Mouse (Mus musculus) forebrain, embryonic 13.5 days (tissue): ENCODE data around the gene Terf2. TPM values are rescaled to one million over a fixed set of nuclear protein-coding genes. Genes with fewer than 3 reads are reported as not detected.

Experiments used
- ATAC-seq: fragments of 200-750 bp; cut with Nextera tagmentation; 2 replicates; pipeline ENCODE4 v1.8.0; 2017
- H3K27ac ChIP-seq: fragments of 300-500 bp; sonication (generic); 2 replicates; pipeline ENCODE4 v1.5.1; 2015; ENCODE audit warnings: inconsistent platforms, mild to moderate bottlenecking, moderate library complexity
- H3K27me3 ChIP-seq: fragments of 300-500 bp; sonication (generic); 2 replicates; pipeline ENCODE4 v1.6.1; 2015; ENCODE audit warnings: mild to moderate bottlenecking, inconsistent platforms
- H3K36me3 ChIP-seq: fragments of 300-500 bp; sonication (generic); 2 replicates; pipeline ENCODE4 v1.6.1; 2015; ENCODE audit warnings: mild to moderate bottlenecking, inconsistent platforms; ENCODE audit not compliant: poor library complexity, severe bottlenecking
- H3K4me1 ChIP-seq: fragments of 300-500 bp; sonication (generic); 2 replicates; pipeline ENCODE4 v1.6.1; 2015; ENCODE audit warnings: inconsistent platforms
- H3K4me2 ChIP-seq: fragments of 300-500 bp; sonication (generic); 2 replicates; pipeline ENCODE4 v1.6.1; 2015; ENCODE audit warnings: inconsistent platforms, mild to moderate bottlenecking, moderate library complexity
- H3K4me3 ChIP-seq: fragments of 300-500 bp; sonication (generic); 2 replicates; pipeline ENCODE4 v1.5.1; 2015; ENCODE audit warnings: mild to moderate bottlenecking, inconsistent platforms
- H3K9ac ChIP-seq: fragments of 300-500 bp; sonication (generic); 2 replicates; pipeline ENCODE4 v1.6.1; 2015; ENCODE audit warnings: mild to moderate bottlenecking, inconsistent platforms
- H3K9me3 ChIP-seq: fragments of 300-500 bp; sonication (generic); replicated peaks from 2 replicates; pipeline ENCODE4 v1.6.1; 2016; ENCODE audit warnings: inconsistent platforms
- WGBS: fragments of 180-500 bp; shearing (Covaris S2); methylation state at CpG from one replicate; pipeline ENCODE4 v1.1.7; 2015; 5-methylcytosine and 5-hydroxymethylcytosine counted together
- polyA plus RNA-seq: library from polyadenylated mRNA; unstranded; fragments of >200 nt; fragmentation: Nextera tagmentation; extraction: Ambion mirVana; gene quantifications from 2 replicates; pipeline ENCODE4 v1.2.1, GENCODE M21; 2015

Gene Terf2
- 25.0 and 25.5 TPM in 2 replicates for polyA plus RNA-seq

DNA sequence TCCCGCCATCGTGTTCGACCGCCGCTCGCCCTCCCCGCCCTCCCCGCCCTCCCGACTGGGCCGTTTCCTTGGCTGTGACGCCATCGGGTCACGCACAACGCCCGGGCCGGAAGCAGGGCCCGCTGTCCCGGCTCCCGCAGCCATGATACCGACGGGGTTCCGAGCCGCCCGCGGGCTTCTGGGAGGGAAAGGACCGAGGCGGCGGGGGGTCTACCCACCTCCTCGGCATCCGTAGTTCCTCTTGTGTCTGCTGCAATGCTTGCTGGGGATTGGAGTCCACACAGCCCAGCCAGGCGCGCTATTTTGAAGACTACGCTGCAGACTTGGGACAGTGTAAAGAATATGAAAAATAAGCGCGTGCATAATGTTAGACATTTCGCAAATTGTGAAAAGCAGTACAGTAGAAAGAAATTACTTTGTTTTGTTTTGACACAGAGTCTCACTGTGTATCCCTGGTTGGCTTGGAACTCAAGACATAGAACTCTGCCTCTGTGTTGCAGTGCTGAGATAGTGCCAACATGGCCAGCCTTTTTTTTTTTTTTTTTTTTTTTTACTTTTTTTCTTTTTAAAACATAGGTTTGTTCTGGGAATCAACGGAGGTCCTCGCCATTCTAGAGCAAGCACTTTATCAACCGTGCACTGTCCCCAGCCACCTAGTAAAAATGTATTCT, at the start of gene Terf2:
TSS of gene Terf2 (minus strand) at position 182 of the 671 bp plus-strand sequence.
- H3K4me1 ChIP-seq = peaks cover 25% of the 10 kb centered on the region
- no peaks in the 10 kb centered on the region for H3K9me3 ChIP-seq
- peak within 1 kb of the TSS; percentile 91 for H3K4me3 ChIP-seq
- peak within 1 kb of the TSS; percentile 85 for H3K27ac ChIP-seq
- WGBS = 4% methylated on average over 39 of the region's 39 CpGs
- H3K9ac ChIP-seq = peak within 1 kb of the TSS; percentile 89
- peaks cover 26% of the 10 kb centered on the region for H3K36me3 ChIP-seq
- peak within 1 kb of the TSS; percentile 71 for H3K4me2 ChIP-seq
- ATAC-seq = peak; percentile 98
- no peaks in the 10 kb centered on the region for H3K27me3 ChIP-seq

DNA sequence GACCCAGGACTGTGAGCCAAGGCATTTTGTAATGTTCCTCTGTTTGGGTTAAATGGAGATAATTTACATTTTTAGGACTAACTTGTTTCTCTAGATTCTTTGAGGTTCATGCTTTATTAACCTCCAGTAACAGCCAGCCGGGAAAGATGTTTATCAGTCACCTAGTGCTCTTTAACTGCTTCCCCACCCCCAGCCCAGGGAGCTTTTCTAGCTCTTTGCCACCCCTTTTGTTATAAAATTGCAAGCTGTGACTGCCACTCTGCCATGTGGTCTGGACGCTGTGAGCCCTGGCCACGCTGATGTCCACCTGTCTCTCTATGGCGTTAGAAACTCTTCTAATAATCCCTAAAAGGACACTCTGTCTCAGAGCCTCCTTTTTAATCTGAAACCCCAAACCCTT, 47.2 kb upstream of the Terf2 start:
- WGBS = 41% methylated on average over 4 of the region's 4 CpGs

DNA sequence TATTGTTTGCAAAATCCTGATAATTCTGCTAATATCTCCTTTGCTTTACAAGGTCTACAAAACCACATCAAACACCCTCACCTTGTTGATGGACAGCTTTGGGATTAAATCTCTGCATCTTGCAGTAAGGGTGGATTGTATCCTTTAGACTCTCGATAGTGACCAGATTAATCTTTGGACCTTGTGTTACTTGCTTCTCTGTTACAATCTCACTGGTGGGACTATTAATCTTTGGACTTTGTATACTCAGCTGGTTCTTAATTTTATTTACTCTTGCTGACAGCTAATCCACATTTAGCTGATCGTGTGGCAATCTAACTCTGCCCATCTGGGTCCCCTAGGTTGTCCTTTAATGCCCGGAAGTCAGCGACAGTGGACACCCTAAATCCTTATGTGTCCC, 46.2 kb upstream of the Terf2 start:
- Histone ChIP-seq H3K27me3 (no peaks in the 10 kb centered on the region), H3K4me1 (no peaks in the 10 kb centered on the region), H3K4me3 (no peak overlapping the region), H3K36me3 (no peaks in the 10 kb centered on the region), H3K4me2 (no peak overlapping the region), H3K27ac (no peak overlapping the region), H3K9me3 (no peaks in the 10 kb centered on the region), H3K9ac (no peak overlapping the region)
- WGBS = 92% methylated on average over 4 of the region's 4 CpGs
- ATAC-seq = no peak

More for the DNA sequence above, 47.2 kb upstream of the Terf2 start:
- H3K27me3 ChIP-seq = no peaks in the 10 kb centered on the region
- H3K27ac ChIP-seq = no peak overlapping the region
- ATAC-seq = no peak
- no peaks in the 10 kb centered on the region for H3K4me1 ChIP-seq
- no peaks in the 10 kb centered on the region for H3K36me3 ChIP-seq
- H3K9me3 ChIP-seq = no peaks in the 10 kb centered on the region
- H3K9ac ChIP-seq = no peak overlapping the region
- H3K4me2 ChIP-seq = no peak overlapping the region
- H3K4me3 ChIP-seq = no peak overlapping the region

GRCm38 (mm10) chr8:107139704-107140470, 43.5 kb upstream of the Terf2 start:
- WGBS = 43% methylated on average over 13 of the region's 13 CpGs
- Histone ChIP-seq H3K36me3 (no peaks in the 10 kb centered on the region), H3K9me3 (no peaks in the 10 kb centered on the region), H3K27me3 (no peaks in the 10 kb centered on the region), H3K9ac (no peak overlapping the region), H3K4me3 (no peak overlapping the region), H3K27ac (no peak overlapping the region), H3K4me2 (no peak overlapping the region), H3K4me1 (no peaks in the 10 kb centered on the region)
- no peak for ATAC-seq

DNA sequence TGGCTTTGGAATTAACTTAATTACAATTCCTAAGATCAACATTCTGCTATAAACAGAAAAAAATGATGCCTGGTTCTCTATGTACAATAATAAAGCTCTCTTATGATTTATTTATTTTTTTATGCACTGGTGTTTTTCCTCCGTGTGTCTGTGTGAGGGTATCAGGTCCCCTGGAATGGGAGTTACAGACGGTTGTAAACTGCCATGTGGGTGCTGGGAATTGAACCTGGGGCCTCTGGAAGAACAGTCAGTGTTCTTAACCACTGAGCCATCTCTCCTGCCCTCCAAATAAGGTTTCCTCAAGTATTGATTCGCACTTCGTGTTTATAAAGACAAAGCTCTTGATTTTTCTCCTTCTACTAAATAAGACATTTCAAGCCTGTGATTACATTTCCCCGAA, 42.0 kb upstream of the Terf2 start:
- ATAC-seq = no peak
- H3K4me2 ChIP-seq = no peak overlapping the region
- H3K36me3 ChIP-seq = no peaks in the 10 kb centered on the region
- no peaks in the 10 kb centered on the region for H3K27me3 ChIP-seq
- H3K27ac ChIP-seq = no peak overlapping the region
- H3K4me1 ChIP-seq = no peaks in the 10 kb centered on the region
- 94% methylated on average over 5 of the region's 5 CpGs for WGBS
- H3K9ac ChIP-seq = no peak overlapping the region
- H3K9me3 ChIP-seq = no peaks in the 10 kb centered on the region
- no peak overlapping the region for H3K4me3 ChIP-seq

DNA sequence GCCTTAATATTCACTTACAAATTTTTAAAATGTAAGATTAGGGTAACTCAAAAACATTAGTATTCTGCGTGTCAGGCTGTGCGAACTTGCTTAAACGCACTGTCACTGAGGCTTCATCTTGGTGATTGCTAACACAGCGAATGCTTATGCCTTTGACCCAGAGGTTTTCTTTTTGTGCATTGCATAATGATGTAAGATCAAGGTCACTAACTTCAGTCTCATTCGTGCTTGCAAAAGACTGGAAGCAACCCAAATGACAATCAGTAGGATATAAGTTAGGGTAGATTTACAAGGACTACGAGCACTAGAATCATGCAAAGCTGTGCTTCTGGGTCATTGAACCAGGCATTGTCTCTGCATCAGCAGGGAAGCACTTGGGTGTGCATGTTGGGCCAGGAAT, 41.2 kb upstream of the Terf2 start:
- Histone ChIP-seq H3K4me2 (no peak overlapping the region), H3K4me1 (no peaks in the 10 kb centered on the region), H3K9me3 (no peaks in the 10 kb centered on the region), H3K4me3 (no peak overlapping the region), H3K27ac (no peak overlapping the region), H3K27me3 (no peaks in the 10 kb centered on the region), H3K36me3 (no peaks in the 10 kb centered on the region), H3K9ac (no peak overlapping the region)
- ATAC-seq = no peak
- WGBS = 80% methylated on average over 6 of the region's 6 CpGs

DNA sequence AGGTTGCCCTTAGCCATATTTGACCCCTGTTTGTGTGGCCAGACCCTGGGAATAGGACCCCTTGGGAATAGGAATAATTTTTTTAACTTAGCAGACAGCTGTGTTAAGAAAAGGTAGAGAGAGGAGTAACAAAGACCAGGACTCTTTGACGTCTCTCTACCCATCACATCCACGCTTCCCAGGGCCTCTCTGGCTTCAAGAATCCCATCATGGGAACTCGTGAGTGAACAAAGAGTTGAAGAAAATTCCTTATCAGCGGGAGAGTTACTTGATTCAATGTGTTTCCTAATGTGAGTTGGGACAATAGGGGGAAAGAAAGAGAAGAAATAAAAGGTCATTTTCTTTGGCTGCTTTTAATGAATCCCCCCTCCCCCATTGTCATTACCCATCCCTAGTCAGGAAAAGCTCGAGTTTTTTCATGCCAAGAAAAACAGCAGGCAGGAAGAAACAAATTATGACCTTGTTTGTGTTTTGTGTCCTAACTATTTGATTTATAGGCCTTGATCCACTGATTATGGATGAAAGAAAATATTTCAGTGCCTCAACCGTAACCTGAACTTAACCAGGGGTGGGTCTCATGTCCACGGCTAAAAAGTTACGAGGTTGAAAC, 39.8 kb upstream of the Terf2 start:
- Histone ChIP-seq H3K4me1 (no peaks in the 10 kb centered on the region), H3K4me3 (no peak overlapping the region), H3K27ac (no peak overlapping the region), H3K4me2 (no peak overlapping the region), H3K27me3 (no peaks in the 10 kb centered on the region), H3K36me3 (no peaks in the 10 kb centered on the region), H3K9me3 (no peaks in the 10 kb centered on the region), H3K9ac (no peak overlapping the region)
- no peak for ATAC-seq
- 17% methylated on average over 8 of the region's 8 CpGs for WGBS

DNA sequence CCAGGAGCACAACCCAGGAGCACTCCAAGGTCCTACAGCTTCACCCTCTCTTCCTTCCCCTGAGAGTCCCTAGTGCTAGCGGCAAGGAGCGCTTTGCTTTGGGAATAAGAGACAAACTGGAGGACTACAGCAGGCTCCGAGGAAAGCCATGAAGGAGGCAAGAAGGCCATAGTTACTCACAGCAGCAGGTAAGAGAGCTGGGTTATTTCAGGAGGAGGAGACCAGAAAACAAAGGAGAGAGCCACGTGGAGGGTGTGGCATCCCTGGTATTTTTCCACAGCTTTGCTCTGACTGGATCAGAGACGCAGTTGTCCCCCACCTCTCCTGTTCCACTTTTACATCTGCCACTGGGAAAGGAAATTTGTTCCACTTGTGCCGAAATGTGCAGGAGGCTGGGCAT, 37.5 kb upstream of the Terf2 start:
- Histone ChIP-seq H3K27ac (no peak overlapping the region), H3K9ac (no peak overlapping the region), H3K27me3 (no peaks in the 10 kb centered on the region), H3K9me3 (no peaks in the 10 kb centered on the region), H3K36me3 (no peaks in the 10 kb centered on the region), H3K4me1 (peaks cover 6% of the 10 kb centered on the region; the same call in 1 of the 2 replicates), H3K4me3 (no peak overlapping the region), H3K4me2 (no peak overlapping the region)
- no peak for ATAC-seq
- 56% methylated on average over 6 of the region's 6 CpGs for WGBS

- Histone ChIP-seq H3K9me3 (no peaks in the 10 kb centered on the region), H3K27me3 (no peaks in the 10 kb centered on the region), H3K4me3 (no peak overlapping the region), H3K4me2 (no peak overlapping the region), H3K27ac (no peak overlapping the region), H3K4me1 (peaks cover 6% of the 10 kb centered on the region; the same call in 1 of the 2 replicates), H3K9ac (no peak overlapping the region), H3K36me3 (no peaks in the 10 kb centered on the region)
- 84% methylated on average over 24 of the region's 24 CpGs for WGBS
- no peak for ATAC-seq
Observed at GRCm38 (mm10) chr8:107132581-107133491, 36.5 kb upstream of the Terf2 start.

DNA sequence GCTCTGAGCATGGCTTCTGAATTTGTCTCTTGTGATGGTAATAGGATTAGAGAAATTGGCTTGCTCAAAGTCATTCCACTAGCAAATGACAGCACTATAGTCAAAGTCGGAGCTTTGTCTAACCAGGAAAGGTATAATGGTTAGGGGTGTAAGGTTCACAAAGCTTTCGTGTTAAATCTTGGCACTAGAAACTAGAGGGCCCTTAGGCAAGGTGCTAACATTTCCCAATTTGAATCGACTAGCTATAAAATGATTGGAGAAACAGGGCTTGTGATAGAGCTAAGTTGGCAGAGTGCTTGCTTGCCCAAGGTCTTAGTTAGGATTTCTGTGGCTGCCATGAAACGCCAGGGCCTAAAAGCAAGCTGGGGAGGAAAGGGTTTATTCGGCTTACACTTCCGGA, 33.7 kb upstream of the Terf2 start:
- no peaks in the 10 kb centered on the region for H3K27me3 ChIP-seq
- 67% methylated on average over 6 of the region's 6 CpGs for WGBS
- ATAC-seq = no peak
- H3K4me3 ChIP-seq = no peak overlapping the region
- H3K9me3 ChIP-seq = no peaks in the 10 kb centered on the region
- no peak overlapping the region for H3K4me2 ChIP-seq
- H3K4me1 ChIP-seq = peaks cover 6% of the 10 kb centered on the region; the same call in 1 of the 2 replicates
- H3K36me3 ChIP-seq = no peaks in the 10 kb centered on the region
- 0 out of 2 replicates have a peak overlapping the region, but pooled peaks have one; percentile 4 for H3K27ac ChIP-seq
- H3K9ac ChIP-seq = no peak overlapping the region

DNA sequence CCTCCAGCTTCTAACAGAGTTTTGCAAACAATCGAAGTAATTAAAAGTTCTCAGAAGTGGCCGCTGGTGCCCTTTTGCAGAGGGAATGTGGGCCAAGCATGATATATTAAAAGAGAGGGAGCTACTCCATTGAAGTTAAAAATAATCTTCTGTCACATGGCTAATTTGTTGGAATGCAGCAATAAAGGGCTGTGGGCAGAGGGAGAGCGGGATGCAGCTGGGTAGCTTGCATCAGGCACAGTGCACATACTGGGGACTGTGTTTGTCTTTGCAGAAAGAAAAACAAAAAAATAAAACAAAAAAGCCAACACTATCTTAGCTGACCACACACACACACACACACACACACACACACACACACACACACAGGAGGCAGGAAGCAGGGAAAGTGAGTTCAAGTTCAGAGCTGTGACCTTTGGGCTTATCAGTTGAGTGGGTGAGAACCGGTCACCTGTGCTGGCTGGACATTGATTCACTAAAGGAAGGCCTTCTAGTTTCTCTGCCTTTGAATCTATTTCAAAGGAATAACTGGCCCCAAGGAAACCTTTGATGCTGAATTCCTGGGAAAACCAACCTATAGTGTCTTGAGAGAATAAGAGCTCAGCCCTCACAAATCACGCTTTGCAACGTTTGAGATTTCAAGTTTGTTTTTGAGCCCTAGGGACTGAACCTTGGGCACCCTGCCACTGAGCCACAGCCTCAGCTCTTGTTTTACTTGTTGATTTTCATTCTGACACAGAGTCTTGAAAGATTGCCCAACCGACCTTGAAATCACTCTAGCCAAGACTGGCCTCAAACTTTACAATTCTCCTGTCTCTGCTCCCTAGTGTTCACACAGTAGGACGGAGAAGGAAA, 33.1 kb upstream of the Terf2 start:
- Histone ChIP-seq H3K4me3 (no peak overlapping the region), H3K27ac (0 out of 2 replicates have a peak overlapping the region, but pooled peaks have one; percentile 4), H3K4me1 (peaks cover 6% of the 10 kb centered on the region; the same call in 1 of the 2 replicates), H3K4me2 (no peak overlapping the region), H3K9ac (no peak overlapping the region), H3K36me3 (no peaks in the 10 kb centered on the region), H3K27me3 (no peaks in the 10 kb centered on the region), H3K9me3 (no peaks in the 10 kb centered on the region)
- ATAC-seq = no peak
- 41% methylated on average over 8 of the region's 8 CpGs for WGBS
